Mouse (Mus musculus) testis, postnatal 14 days (tissue): ENCODE results near the gene Zbtb2.
A peak's percentile ranks its signal among the peaks of the same experiment; 100 is the strongest.

Source experiments
- DNase-seq: peaks from one replicate; pipeline ENCODE4 v3.0.0; 2021; ENCODE audit warnings: low spot score

The Zbtb2 gene

DNA sequence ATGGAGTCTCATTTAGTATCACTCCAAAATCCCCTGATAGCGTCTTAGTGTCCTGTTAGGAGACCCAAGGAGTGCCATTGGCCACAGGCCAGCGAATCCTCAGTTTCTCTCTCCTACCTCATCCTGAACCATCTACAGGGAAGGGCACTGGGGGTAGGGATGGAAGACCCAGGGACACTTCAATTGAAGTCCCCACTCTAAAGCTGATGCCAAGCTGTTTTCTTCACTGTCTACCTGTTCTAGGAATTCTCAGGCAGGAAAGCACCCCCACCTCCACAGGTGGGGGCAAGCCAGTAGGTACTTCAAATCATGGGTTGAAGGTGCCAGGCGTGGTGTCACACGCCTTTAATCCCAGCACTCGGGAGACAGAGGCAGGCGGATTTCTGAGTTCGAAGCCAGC, 3.7 kb downstream of the Zbtb2 start:
- DNase-seq: no peak

- DNase-seq: no peak
Measured at GRCm38 (mm10) chr10:4380748-4381147, 7.2 kb downstream of the Zbtb2 start.

- no peak for DNase-seq
Measured at GRCm38 (mm10) chr10:4376931-4377330, 11.0 kb downstream of the Zbtb2 start.

DNA sequence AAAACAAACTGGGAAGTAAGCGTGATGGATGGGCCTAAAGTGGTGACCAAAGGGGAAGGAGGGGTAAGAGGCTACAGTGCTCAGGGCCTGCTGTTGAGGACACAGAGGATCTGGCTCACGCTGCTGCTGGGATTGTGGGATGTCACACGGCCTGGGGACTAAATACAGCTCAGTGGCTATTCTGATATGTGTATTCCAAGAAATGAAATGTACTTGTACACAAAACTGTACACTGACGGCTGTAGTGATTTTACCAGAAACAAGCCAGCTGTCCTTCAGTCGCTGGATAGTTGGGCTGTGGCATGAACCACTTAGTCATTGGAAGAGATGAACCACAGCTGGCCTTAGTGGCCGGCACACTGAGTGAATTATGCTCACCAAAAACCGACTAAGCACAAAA, 11.4 kb downstream of the Zbtb2 start:
- no peak for DNase-seq

DNA sequence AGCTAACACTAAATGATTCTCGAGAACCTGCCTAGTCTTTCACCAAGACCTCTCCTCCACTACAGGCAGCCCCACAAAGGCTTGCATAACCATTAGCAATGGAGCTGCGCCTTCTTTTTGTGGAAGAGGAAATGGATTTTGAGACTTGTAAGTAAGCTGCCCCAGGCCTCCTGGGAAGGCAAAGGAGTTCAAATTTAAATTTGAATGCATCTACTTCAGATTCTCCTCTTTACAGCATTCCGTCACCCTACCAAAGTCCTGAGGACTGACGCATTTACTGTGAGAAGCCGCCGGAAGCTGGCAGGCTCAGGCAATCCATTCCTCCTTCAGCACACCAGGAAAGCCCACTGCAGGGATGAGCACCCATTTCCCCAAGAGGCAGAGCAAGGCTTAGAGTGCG, 12.6 kb downstream of the Zbtb2 start:
- DNase-seq: no peak

DNA sequence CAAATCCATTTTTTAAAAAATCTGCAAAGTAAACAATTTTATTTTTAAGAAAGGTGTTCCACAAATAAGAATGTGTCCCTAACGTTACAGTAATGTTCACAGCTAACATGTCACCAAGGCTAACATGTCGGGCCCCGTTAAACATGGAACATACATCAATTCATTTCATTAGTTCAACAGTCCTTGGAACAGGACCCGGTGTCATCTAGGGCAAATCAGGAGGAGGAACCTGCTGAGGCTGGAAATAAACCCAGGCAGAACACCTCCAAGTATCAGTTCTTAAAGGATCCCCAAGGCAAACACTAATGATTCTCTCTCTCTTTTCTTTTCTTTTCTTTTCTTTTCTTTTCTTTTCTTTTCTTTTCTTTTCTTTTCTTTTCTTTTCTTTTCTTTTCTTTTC, 13.2 kb downstream of the Zbtb2 start:
- DNase-seq: no peak

- DNase-seq: no peak
Measured at GRCm38 (mm10) chr10:4374239-4374638, 13.7 kb downstream of the Zbtb2 start.

- no peak for DNase-seq
Measured at GRCm38 (mm10) chr10:4373558-4373957, 14.3 kb downstream of the Zbtb2 start.

GRCm38 (mm10) chr10:4372011-4372410, 15.9 kb downstream of the Zbtb2 start:
- DNase-seq: no peak

DNA sequence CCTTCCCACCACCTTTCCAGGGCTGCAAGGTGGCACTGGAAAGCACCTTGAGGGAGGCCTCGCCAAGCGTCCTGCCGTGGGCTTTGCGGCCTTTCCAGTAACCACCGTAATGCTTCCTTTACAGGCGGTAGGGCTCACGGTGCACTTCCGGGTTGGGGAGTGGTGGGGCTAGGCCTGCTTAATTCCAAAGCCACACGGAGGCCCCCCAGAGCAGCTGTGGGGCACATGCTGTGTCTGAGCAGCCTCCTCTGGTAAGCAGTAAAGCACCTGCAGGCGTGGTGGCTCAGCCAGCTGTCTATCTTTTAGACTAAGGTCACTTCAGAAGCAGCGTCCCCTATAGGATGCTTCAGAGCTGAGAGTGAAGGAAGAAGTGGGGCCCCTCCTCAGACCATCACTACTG, 17.8 kb downstream of the Zbtb2 start:
- no peak for DNase-seq

DNA sequence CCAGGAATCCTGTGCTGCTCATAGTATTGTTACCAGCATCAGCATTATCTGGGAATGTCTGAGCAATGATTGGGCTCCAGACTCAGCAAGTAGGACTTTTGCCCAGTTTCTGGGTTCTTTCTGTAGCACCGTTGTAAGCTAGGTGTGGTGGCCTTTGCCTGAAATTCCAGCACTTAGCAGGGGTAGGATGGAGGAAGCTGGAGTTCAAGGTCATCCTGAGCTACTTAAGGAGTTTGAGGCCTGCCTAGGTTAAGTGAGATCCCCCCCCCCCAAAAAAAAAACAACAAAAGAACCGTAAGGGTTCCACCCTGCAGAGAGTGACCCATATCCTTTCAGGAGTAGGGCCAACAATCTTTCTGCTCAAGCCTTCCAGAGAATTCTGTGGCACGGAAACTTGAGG, 23.3 kb downstream of the Zbtb2 start:
- DNase-seq: no peak

- DNase-seq: no peak
Measured at GRCm38 (mm10) chr10:4357435-4357834, 30.5 kb downstream of the Zbtb2 start.

GRCm38 (mm10) chr10:4356640-4357039, 31.3 kb downstream of the Zbtb2 start:
- no peak for DNase-seq

DNA sequence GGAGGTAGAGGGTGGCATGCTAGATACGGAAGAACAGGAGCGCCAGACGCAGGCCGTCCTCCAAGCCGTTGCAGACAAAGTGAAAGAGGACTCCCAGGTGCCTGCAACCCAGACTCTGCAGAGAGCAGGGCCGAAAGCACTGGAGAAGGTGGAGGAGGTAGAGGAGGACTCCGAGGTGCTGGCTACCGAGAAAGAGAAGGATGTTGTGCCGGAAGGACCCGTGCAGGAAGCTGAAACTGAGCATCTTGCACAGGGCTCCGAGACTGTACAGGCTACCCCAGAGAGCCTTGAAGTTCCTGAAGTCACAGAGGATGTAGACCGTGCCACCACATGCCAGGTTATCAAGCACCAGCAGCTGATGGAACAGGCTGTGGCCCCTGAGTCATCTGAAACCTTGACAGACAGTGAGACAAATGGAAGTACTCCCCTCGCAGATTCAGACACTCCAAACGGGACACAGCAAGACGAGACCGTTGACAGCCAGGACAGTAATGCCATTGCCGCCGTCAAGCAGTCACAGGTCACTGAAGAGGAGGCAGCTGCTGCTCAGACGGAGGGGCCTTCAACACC, 31.9 kb downstream of the Zbtb2 start:
- no peak for DNase-seq

DNA sequence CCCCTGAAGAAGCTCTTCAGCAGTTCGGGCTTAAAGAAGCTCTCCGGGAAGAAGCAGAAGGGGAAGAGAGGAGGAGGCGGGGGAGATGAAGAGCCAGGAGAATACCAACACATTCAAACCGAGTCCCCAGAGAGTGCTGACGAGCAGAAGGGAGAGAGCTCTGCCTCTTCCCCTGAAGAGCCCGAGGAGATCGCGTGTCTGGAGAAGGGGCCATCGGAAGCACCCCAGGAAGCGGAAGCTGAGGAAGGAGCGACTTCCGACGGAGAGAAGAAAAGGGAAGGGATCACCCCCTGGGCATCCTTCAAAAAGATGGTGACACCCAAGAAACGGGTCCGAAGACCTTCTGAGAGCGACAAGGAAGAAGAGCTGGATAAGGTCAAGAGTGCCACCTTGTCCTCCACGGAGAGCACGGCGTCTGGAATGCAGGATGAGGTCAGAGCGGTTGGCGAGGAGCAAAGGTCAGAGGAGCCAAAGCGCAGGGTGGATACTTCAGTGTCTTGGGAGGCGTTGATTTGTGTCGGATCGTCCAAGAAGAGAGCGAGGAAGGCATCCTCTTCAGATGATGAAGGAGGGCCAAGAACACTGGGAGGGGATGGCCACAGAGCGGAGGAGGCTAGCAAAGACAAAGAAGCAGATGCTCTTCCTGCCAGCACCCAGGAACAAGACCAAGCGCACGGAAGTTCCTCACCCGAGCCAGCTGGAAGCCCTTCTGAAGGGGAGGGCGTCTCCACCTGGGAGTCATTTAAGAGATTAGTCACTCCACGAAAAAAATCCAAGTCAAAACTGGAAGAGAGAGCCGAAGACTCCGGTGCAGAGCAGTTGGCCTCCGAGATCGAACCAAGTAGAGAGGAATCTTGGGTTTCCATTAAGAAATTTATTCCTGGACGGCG, 33.3 kb downstream of the Zbtb2 start:
- no peak for DNase-seq

DNA sequence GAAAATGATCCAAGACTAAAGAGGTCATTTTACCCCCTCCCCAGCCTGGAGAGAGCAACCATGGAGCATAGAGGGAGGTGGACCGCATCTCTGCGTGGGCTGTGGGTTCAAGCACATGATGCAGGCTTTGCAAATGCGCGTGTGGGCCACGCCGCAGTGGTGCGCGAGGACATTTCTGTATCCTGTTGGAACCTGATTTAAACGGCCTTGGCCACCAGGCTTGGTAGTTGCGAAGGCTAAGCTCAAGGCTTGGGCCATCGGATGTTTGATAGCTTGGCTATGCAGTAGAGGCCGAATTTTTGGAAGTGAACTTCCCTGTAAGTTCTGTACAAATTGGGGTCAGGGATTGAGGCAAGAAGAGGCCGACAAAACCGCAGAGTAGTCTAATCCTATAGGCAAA, 40.3 kb downstream of the Zbtb2 start:
- DNase-seq: no peak

GRCm38 (mm10) chr10:4347136-4347492, 40.8 kb downstream of the Zbtb2 start:
- no peak for DNase-seq

- peak; percentile 90 for DNase-seq
Measured at GRCm38 (mm10) chr10:4346489-4347135, 41.3 kb downstream of the Zbtb2 start.

GRCm38 (mm10) chr10:4341430-4341829, 46.5 kb downstream of the Zbtb2 start:
- no peak for DNase-seq

DNA sequence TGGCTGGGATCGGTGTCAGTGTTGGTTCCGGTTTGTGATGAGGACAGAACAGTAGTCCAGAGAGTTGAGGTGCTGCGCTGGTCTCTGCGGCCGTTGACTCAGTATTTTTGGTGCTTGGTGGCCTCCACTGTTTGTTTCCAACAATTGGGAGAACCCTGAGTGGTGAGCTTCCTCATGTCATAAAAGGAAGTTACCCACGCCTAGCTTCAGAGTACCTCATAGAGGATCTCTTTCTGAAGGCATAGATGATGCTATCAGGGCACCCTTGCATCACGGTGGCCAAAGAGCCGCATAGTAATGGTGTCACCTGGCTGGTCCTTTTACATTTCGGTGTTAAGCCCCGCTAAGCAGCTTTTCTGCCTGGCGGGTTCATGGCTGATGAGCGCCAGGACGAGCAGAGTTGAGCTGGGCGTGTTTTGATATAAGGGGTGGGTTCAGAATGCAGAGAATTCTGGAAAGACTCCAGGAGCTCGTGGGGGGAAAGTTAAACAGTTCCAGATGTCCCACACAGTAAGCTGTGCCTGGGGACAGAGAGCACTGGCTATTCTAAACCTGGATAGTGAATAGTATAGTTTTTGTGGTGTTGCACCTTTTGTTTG, 48.9 kb downstream of the Zbtb2 start:
- peak; percentile 57 for DNase-seq

DNA sequence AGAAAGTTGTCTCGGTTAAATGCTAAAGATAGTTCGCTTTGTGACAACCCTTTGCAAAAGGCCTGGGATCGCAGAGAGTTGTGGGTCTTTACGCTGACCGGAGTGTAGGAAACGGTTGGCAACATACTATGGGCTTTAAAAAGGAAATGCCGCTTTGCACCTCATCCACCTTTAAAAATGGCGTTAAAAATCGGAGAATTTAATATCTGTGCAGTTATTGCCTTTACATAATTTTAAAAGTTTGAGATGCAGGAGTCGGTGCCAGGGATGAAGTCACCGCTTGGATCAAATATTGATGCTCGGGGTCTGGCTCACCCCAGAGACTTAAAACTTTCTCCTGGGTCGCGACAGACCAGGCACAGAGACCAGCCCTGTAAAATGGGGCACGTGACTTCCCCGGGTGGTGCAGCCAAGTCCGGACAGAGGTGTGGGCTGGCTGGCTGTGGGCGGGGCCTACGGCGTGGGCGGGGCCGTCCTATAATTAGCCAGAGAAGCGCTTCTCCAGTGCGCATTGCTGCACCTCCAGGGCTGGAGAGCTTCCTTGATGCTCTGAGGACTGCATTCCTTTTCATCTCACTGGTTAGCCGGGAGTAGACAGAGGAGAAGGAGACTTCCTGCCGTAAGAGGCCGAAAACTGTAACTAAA, 53.7 kb downstream of the Zbtb2 start:
- peak; percentile 81 for DNase-seq

DNA sequence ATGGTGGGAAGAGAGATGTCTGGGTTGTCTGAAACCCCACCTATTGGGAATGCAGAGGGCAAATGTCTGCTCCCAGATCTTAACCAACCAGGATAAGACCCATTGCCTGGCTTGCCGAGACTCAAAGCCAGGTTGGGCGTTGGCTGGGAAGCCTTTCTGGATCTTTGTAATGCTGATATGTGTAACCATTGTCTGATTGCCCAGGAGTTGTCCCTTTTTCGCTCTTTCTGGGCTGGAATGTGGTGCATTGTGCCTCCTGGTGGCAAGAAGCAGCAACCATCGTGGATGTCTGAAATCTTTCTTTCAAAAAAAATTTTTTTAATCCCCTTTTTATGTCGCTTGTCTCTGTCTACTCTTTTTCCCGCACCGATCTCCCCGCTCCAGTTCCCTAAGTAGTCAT, 54.6 kb downstream of the Zbtb2 start:
- DNase-seq: no peak
